Mouse (Mus musculus): ENCODE results near the gene Tiam1. TPM values are rescaled to one million over a fixed set of nuclear protein-coding genes. Genes with fewer than 3 reads are reported as not detected.
A peak's percentile ranks its signal among the peaks of the same experiment; 100 is the strongest.

Gene Tiam1
- total and polyA plus RNA-seq, 2 experiments, result 0.27 to 0.65 TPM

GRCm38 (mm10) chr16:90121799-90122198 lies 21.8 kb downstream of the Tiam1 start:
- Histone ChIP-seq H3K36me3 (ENCODE audit: control insufficient read depth, insufficient read depth, low read length) (no peaks in the 10 kb centered on the region), H3K79me2 (ENCODE audit: control insufficient read depth, insufficient read depth, low read length) (no peaks in the 10 kb centered on the region), H3K4me1 (ENCODE audit: control insufficient read depth, insufficient read depth, low read length) (no peaks in the 10 kb centered on the region), H3K9ac (ENCODE audit: low read depth, low read length) (no peak overlapping the region), H3K4me3 (ENCODE audit: insufficient read depth, low read depth, low read length) (no peak overlapping the region), H3K27ac (replicated peaks; ENCODE audit: insufficient read depth, low read depth, low read length) (no peak overlapping the region), H3K27me3 (ENCODE audit: control insufficient read depth, insufficient read depth, low read length) (no peaks in the 10 kb centered on the region)
- no peak for TF ChIP-seq CTCF (IDR thresholded peaks at IDR 0.05; ENCODE audit: low read depth, low read length)
- no peak for TF ChIP-seq POLR2A (IDR thresholded peaks at IDR 0.05; ENCODE audit: extremely low read depth, insufficient read depth, low read length)
- no peak for DNase-seq (ENCODE audit: extremely low read depth, low read depth, low spot score)
- 87% methylated on average over 13 of the region's 13 CpGs for WGBS

GRCm38 (mm10) chr16:90119969-90120368 lies 23.6 kb downstream of the Tiam1 start:
- Histone ChIP-seq H3K4me3 (ENCODE audit: insufficient read depth, low read depth, low read length) (no peak overlapping the region), H3K79me2 (ENCODE audit: control insufficient read depth, insufficient read depth, low read length) (no peaks in the 10 kb centered on the region), H3K27me3 (ENCODE audit: control insufficient read depth, insufficient read depth, low read length) (no peaks in the 10 kb centered on the region), H3K36me3 (ENCODE audit: control insufficient read depth, insufficient read depth, low read length) (no peaks in the 10 kb centered on the region), H3K27ac (replicated peaks; ENCODE audit: insufficient read depth, low read depth, low read length) (no peak overlapping the region), H3K4me1 (ENCODE audit: control insufficient read depth, insufficient read depth, low read length) (no peaks in the 10 kb centered on the region), H3K9ac (ENCODE audit: low read depth, low read length) (no peak overlapping the region)
- 98% methylated on average over 4 of the region's 4 CpGs for WGBS
- TF ChIP-seq CTCF (IDR thresholded peaks at IDR 0.05; ENCODE audit: low read depth, low read length) (peak; percentile 28; the same call in 1 of the 2 replicates), POLR2A (IDR thresholded peaks at IDR 0.05; ENCODE audit: extremely low read depth, insufficient read depth, low read length) (no peak)
- no peak for DNase-seq (ENCODE audit: extremely low read depth, low read depth, low spot score)

- H3K27ac ChIP-seq (replicated peaks; ENCODE audit: insufficient read depth, low read depth, low read length), result no peak overlapping the region
- no peaks in the 10 kb centered on the region for H3K4me1 ChIP-seq (ENCODE audit: control insufficient read depth, insufficient read depth, low read length)
- H3K27me3 ChIP-seq (ENCODE audit: control insufficient read depth, insufficient read depth, low read length), result no peaks in the 10 kb centered on the region
- TF ChIP-seq POLR2A (IDR thresholded peaks at IDR 0.05; ENCODE audit: extremely low read depth, insufficient read depth, low read length), result no peak
- no peak for TF ChIP-seq CTCF (IDR thresholded peaks at IDR 0.05; ENCODE audit: low read depth, low read length)
- no peak overlapping the region for H3K4me3 ChIP-seq (ENCODE audit: insufficient read depth, low read depth, low read length)
- no peaks in the 10 kb centered on the region for H3K79me2 ChIP-seq (ENCODE audit: control insufficient read depth, insufficient read depth, low read length)
- no peak overlapping the region for H3K9ac ChIP-seq (ENCODE audit: low read depth, low read length)
- no peak for DNase-seq (ENCODE audit: extremely low read depth, low read depth, low spot score)
- H3K36me3 ChIP-seq (ENCODE audit: control insufficient read depth, insufficient read depth, low read length), result no peaks in the 10 kb centered on the region
- WGBS, result 92% methylated on average over 13 of the region's 13 CpGs
Measured at GRCm38 (mm10) chr16:90116637-90117182, 26.9 kb downstream of the Tiam1 start.

- no peak for TF ChIP-seq CTCF (IDR thresholded peaks at IDR 0.05; ENCODE audit: low read depth, low read length)
- no peak overlapping the region for H3K27ac ChIP-seq (replicated peaks; ENCODE audit: insufficient read depth, low read depth, low read length)
- H3K4me1 ChIP-seq (ENCODE audit: control insufficient read depth, insufficient read depth, low read length), result no peaks in the 10 kb centered on the region
- no peaks in the 10 kb centered on the region for H3K79me2 ChIP-seq (ENCODE audit: control insufficient read depth, insufficient read depth, low read length)
- no peaks in the 10 kb centered on the region for H3K36me3 ChIP-seq (ENCODE audit: control insufficient read depth, insufficient read depth, low read length)
- no peak overlapping the region for H3K9ac ChIP-seq (ENCODE audit: low read depth, low read length)
- DNase-seq (ENCODE audit: extremely low read depth, low read depth, low spot score), result no peak
- 59% methylated on average over 11 of the region's 11 CpGs for WGBS
- no peak overlapping the region for H3K4me3 ChIP-seq (ENCODE audit: insufficient read depth, low read depth, low read length)
- H3K27me3 ChIP-seq (ENCODE audit: control insufficient read depth, insufficient read depth, low read length), result no peaks in the 10 kb centered on the region
Measured at GRCm38 (mm10) chr16:90112577-90113155, 30.9 kb downstream of the Tiam1 start.

- H3K9ac ChIP-seq (ENCODE audit: low read depth, low read length), result no peak overlapping the region
- no peak for DNase-seq (ENCODE audit: extremely low read depth, low read depth, low spot score)
- H3K27ac ChIP-seq (replicated peaks; ENCODE audit: insufficient read depth, low read depth, low read length), result no peak overlapping the region
- TF ChIP-seq CTCF (IDR thresholded peaks at IDR 0.05; ENCODE audit: low read depth, low read length), result no peak
- no peak for TF ChIP-seq POLR2A (IDR thresholded peaks at IDR 0.05; ENCODE audit: extremely low read depth, insufficient read depth, low read length)
- no peak overlapping the region for H3K4me3 ChIP-seq (ENCODE audit: insufficient read depth, low read depth, low read length)
- no peaks in the 10 kb centered on the region for H3K27me3 ChIP-seq (ENCODE audit: control insufficient read depth, insufficient read depth, low read length)
- no peaks in the 10 kb centered on the region for H3K4me1 ChIP-seq (ENCODE audit: control insufficient read depth, insufficient read depth, low read length)
- H3K79me2 ChIP-seq (ENCODE audit: control insufficient read depth, insufficient read depth, low read length), result no peaks in the 10 kb centered on the region
- no peaks in the 10 kb centered on the region for H3K36me3 ChIP-seq (ENCODE audit: control insufficient read depth, insufficient read depth, low read length)
- 75% methylated on average over 2 of the region's 3 CpGs for WGBS
Measured at GRCm38 (mm10) chr16:90109500-90109899, 34.1 kb downstream of the Tiam1 start.

- H3K79me2 ChIP-seq (ENCODE audit: control insufficient read depth, insufficient read depth, low read length), result no peaks in the 10 kb centered on the region
- DNase-seq (ENCODE audit: extremely low read depth, low read depth, low spot score), result no peak
- H3K27me3 ChIP-seq (ENCODE audit: control insufficient read depth, insufficient read depth, low read length), result no peaks in the 10 kb centered on the region
- TF ChIP-seq POLR2A (IDR thresholded peaks at IDR 0.05; ENCODE audit: extremely low read depth, insufficient read depth, low read length) (no peak), CTCF (IDR thresholded peaks at IDR 0.05; ENCODE audit: low read depth, low read length) (no peak)
- no peaks in the 10 kb centered on the region for H3K4me1 ChIP-seq (ENCODE audit: control insufficient read depth, insufficient read depth, low read length)
- no peak overlapping the region for H3K9ac ChIP-seq (ENCODE audit: low read depth, low read length)
- WGBS, result 73% methylated on average over 15 of the region's 15 CpGs
- H3K36me3 ChIP-seq (ENCODE audit: control insufficient read depth, insufficient read depth, low read length), result no peaks in the 10 kb centered on the region
- H3K4me3 ChIP-seq (ENCODE audit: insufficient read depth, low read depth, low read length), result no peak overlapping the region
- no peak overlapping the region for H3K27ac ChIP-seq (replicated peaks; ENCODE audit: insufficient read depth, low read depth, low read length)
Measured at GRCm38 (mm10) chr16:90104714-90105459, 38.7 kb downstream of the Tiam1 start.
